8 mouse cellular contexts compared by ENCODE assay signal in genomic region chr6:127331091-127331490, GRCm38 (mm10).
DNase-seq lines count a peak whose midpoint lies in the region; ATAC-seq and TF ChIP-seq lines count a peak whose summit lies in the region.

No protein-coding gene starts in this region.

- TF ChIP-seq CTCF in intestine, postnatal 0 days (IDR thresholded peaks at IDR 0.05; ENCODE audit: low read depth) = no peak
- no peak for TF ChIP-seq CTCF in embryonic fibroblast, embryonic 13.5 days (IDR thresholded peaks at IDR 0.05; ENCODE audit: borderline replicate concordance, insufficient read depth, low read length)

- no peaks in the 10 kb centered on the region for H3K36me3 ChIP-seq in intestine, embryonic 14.5 days (ENCODE audit: control insufficient read depth, insufficient read depth, low read length)
- H3K36me3 ChIP-seq in intestine, postnatal 0 days (ENCODE audit: control insufficient read depth, insufficient read depth) = no peaks in the 10 kb centered on the region

- TF ChIP-seq POLR2A in embryonic fibroblast, embryonic 13.5 days (IDR thresholded peaks at IDR 0.05; ENCODE audit: low read depth, low read length) = no peak

- peaks cover 16% of the 10 kb centered on the region for H3K4me1 ChIP-seq in intestine, embryonic 14.5 days (replicated peaks; ENCODE audit: control insufficient read depth, insufficient read depth, low read length)
- peaks cover 9% of the 10 kb centered on the region for H3K4me1 ChIP-seq in intestine, postnatal 0 days (replicated peaks; ENCODE audit: control insufficient read depth, insufficient read depth, low read length)
- peaks cover 20% of the 10 kb centered on the region for H3K4me1 ChIP-seq in embryonic fibroblast, embryonic 13.5 days (ENCODE audit: control insufficient read depth, insufficient read depth, low read length)

- H3K9ac ChIP-seq in intestine, embryonic 14.5 days (ENCODE audit: low read length) = no peak overlapping the region
- no peak overlapping the region for H3K9ac ChIP-seq in intestine, postnatal 0 days (ENCODE audit: low read depth, low read length)

- ATAC-seq in intestine, embryonic 14.5 days (replicated peaks; ENCODE audit: low FRiP score, low TSS enrichment, low read depth) = no peak
- ATAC-seq in intestine, postnatal 0 days = no peak
- no peak for ATAC-seq in frontal cortex, adult (ENCODE audit: low TSS enrichment)

- 70% methylated on average over 5 of the region's 5 CpGs for WGBS in intestine, embryonic 14.5 days
- 67% methylated on average over 5 of the region's 5 CpGs for WGBS in intestine, postnatal 0 days

- DNase-seq in intestine, embryonic 14.5 days (ENCODE audit: low spot score) = no peak
- peak; percentile 21 for DNase-seq in kidney, postnatal 14 days
- DNase-seq in lung, postnatal 36 days = peak; percentile 60
- no peak for DNase-seq in yolk sac, embryonic 10.5 days (ENCODE audit: low spot score)
- no peak for DNase-seq in MN1 (ENCODE audit: low spot score)

- no peak overlapping the region for H3K4me3 ChIP-seq in intestine, embryonic 14.5 days (ENCODE audit: low read depth, low read length)
- no peak overlapping the region for H3K4me3 ChIP-seq in intestine, postnatal 0 days (ENCODE audit: low read depth, low read length)
- no peak overlapping the region for H3K4me3 ChIP-seq in embryonic fibroblast, embryonic 13.5 days (ENCODE audit: insufficient read depth, low read length)

- peak overlapping the region; percentile 78; the same call in 1 of the 2 replicates for H3K27ac ChIP-seq in intestine, embryonic 14.5 days (ENCODE audit: low read depth)
- H3K27ac ChIP-seq in intestine, postnatal 0 days (ENCODE audit: low read depth, low read length) = no peak overlapping the region
- peak overlapping the region; percentile 97 for H3K27ac ChIP-seq in embryonic fibroblast, embryonic 13.5 days (ENCODE audit: insufficient read depth, low read length)

- no peaks in the 10 kb centered on the region for H3K9me3 ChIP-seq in intestine, embryonic 14.5 days (ENCODE audit: control insufficient read depth, low read length)
- no peaks in the 10 kb centered on the region for H3K9me3 ChIP-seq in intestine, postnatal 0 days (ENCODE audit: control insufficient read depth)

- no peaks in the 10 kb centered on the region for H3K27me3 ChIP-seq in intestine, embryonic 14.5 days (replicated peaks; ENCODE audit: control insufficient read depth, insufficient read depth, low read length)
- peaks cover 7% of the 10 kb centered on the region for H3K27me3 ChIP-seq in intestine, postnatal 0 days (replicated peaks; ENCODE audit: control insufficient read depth, insufficient read depth, low read length)

- H3K4me2 ChIP-seq in intestine, embryonic 14.5 days (ENCODE audit: low read length) = no peak overlapping the region; the same call in 1 of the 2 replicates
- no peak overlapping the region; the same call in 1 of the 2 replicates for H3K4me2 ChIP-seq in intestine, postnatal 0 days (replicated peaks; ENCODE audit: low read depth)

Comparison
In these comparisons a context has a peak if more than half of its experiments do, and no peak if none do; other contexts are left out.
1. DNase-seq: peak in kidney, postnatal 14 days (single experiment) and lung, postnatal 36 days (single experiment); none in intestine, embryonic 14.5 days (single experiment), yolk sac, embryonic 10.5 days (single experiment) and MN1 (single experiment).